Mouse (Mus musculus) hindbrain, embryonic 15.5 days (tissue): ENCODE results near the gene Wdcp. TPM values are rescaled to one million over a fixed set of nuclear protein-coding genes. Genes with fewer than 3 reads are reported as not detected.
"Not testable (repeated sequence)": the region's sequence is repeated elsewhere in the genome, so short reads cannot be mapped to it uniquely, and the experiment has no call there.

Experiments
- ATAC-seq: fragments of 200-750 bp; cut with Nextera tagmentation; 2 replicates; pipeline ENCODE4 v1.8.0; 2017; ENCODE audit warnings: low read depth, moderate number of reproducible peaks, moderate TSS enrichment; ENCODE audit not compliant: low FRiP score
- H3K27ac ChIP-seq: fragments of 300-500 bp; sonication (generic); replicated peaks from 2 replicates; pipeline ENCODE4 v1.5.1; 2015; ENCODE audit warnings: mild to moderate bottlenecking, inconsistent platforms
- H3K27me3 ChIP-seq: fragments of 300-500 bp; sonication (generic); 2 replicates; pipeline ENCODE4 v1.6.1; 2015; ENCODE audit warnings: control low read depth, inconsistent platforms
- H3K36me3 ChIP-seq: fragments of 300-500 bp; sonication (generic); 2 replicates; pipeline ENCODE4 v1.6.1; 2015; ENCODE audit warnings: control low read depth, inconsistent platforms
- H3K4me1 ChIP-seq: fragments of 300-500 bp; sonication (generic); replicated peaks from 2 replicates; pipeline ENCODE4 v1.6.1; 2015; ENCODE audit warnings: control low read depth, inconsistent platforms
- H3K4me2 ChIP-seq: fragments of 300-500 bp; sonication (generic); 2 replicates; pipeline ENCODE4 v1.6.1; 2015; ENCODE audit warnings: moderate library complexity, mild to moderate bottlenecking, inconsistent platforms
- H3K4me3 ChIP-seq: fragments of 300-500 bp; sonication (generic); 2 replicates; pipeline ENCODE4 v1.5.1; 2015; ENCODE audit warnings: mild to moderate bottlenecking, inconsistent platforms
- H3K9ac ChIP-seq: fragments of 300-500 bp; sonication (generic); 2 replicates; pipeline ENCODE4 v1.6.1; 2015; ENCODE audit warnings: inconsistent platforms
- H3K9me3 ChIP-seq: fragments of 300-500 bp; sonication (generic); 2 replicates; pipeline ENCODE4 v1.6.1; 2016; ENCODE audit warnings: control low read depth, inconsistent platforms
- WGBS: fragments of 180-500 bp; shearing (Covaris S2); methylation state at CpG from one replicate; pipeline ENCODE4 v1.1.7; 2015; 5-methylcytosine and 5-hydroxymethylcytosine counted together
- polyA plus RNA-seq: library from polyadenylated mRNA; unstranded; fragments of >200 nt; fragmentation: Nextera tagmentation; extraction: Ambion mirVana; gene quantifications from 2 replicates; pipeline ENCODE4 v1.2.1, GENCODE M21; 2015

The Wdcp gene
- polyA plus RNA-seq, 1 experiment from 2014 or later, result 14.2 TPM

DNA sequence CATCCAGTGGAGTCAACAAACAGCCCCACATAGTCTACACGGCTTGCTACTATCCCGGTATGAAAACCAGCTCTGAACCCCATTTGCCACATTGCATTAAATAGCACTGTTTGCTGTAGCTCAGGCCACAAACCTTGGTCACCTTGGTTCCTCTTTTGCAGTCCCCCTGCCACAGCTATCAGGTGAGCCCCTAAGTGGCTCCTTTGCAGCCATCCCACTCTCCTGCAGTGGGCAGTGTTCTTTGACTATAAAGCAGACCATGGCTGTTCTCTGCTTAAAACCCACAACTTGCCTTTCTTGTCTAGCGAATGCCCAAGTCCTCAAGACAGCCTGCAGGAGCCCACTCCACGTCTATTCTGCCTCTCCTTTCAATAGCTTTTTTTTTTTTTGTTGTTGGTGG lies 29.2 kb downstream of the Wdcp start:
- WGBS, result 57% methylated on average over 4 of the region's 4 CpGs
- peaks cover 12% of the 10 kb centered on the region for H3K4me1 ChIP-seq
- H3K27ac ChIP-seq, result no peak overlapping the region
- no peak overlapping the region for H3K4me3 ChIP-seq
- H3K9me3 ChIP-seq, result no peaks in the 10 kb centered on the region
- no peak for ATAC-seq
- H3K4me2 ChIP-seq, result no peak overlapping the region
- H3K27me3 ChIP-seq, result no peaks in the 10 kb centered on the region
- H3K9ac ChIP-seq, result no peak overlapping the region
- H3K36me3 ChIP-seq, result no peaks in the 10 kb centered on the region

DNA sequence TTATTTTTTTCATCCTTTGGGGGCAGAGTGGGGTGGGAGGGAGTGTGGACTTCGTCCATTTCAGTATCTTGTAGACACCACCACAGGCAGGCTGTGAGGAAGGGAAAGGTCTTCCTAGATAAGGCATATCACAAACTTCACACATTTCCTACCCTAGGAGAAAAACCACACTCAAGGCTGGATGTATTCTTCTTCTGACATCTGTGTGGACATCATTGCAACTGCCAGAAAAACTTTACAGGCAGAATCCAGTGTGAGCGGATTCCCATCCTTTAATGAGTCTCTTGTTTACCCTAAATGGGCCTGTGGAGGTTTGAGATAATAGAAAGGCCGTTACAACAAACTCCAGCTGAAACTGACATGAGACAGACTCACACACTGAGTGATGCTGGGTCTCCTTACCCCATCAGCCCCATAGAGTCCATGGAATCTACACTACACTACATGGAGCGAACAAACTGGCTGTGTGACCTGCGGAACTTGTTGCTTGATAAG lies 29.9 kb downstream of the Wdcp start:
- peaks cover 12% of the 10 kb centered on the region for H3K4me1 ChIP-seq
- no peak overlapping the region for H3K27ac ChIP-seq
- no peaks in the 10 kb centered on the region for H3K36me3 ChIP-seq
- no peak for ATAC-seq
- H3K4me3 ChIP-seq, result no peak overlapping the region
- no peak overlapping the region for H3K9ac ChIP-seq
- WGBS, result 83% methylated on average over 5 of the region's 5 CpGs
- H3K9me3 ChIP-seq, result no peaks in the 10 kb centered on the region
- no peaks in the 10 kb centered on the region for H3K27me3 ChIP-seq
- H3K4me2 ChIP-seq, result no peak overlapping the region

DNA sequence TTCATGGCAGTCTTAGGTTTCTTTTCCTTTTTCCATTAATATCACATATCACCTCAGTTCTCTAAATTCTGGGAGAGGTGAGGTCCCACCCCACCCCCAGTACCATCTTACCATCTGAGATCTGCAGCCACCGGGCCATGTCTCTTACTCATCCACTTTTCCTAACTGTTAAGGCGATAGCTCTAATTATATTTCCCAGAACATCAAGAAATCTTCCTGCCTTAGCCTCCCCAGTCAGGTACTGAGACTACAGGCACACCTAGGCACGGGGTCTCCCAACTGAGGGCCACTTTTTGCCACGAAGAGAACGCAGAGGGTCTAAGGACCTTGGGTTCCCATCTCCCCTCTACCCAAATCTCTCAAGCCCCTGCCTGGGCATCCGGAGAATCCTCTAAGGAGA lies 30.4 kb downstream of the Wdcp start:
- Histone ChIP-seq H3K27ac (no peak overlapping the region), H3K4me1 (peaks cover 12% of the 10 kb centered on the region), H3K36me3 (0 out of 2 replicates have a peak, but pooled peaks cover 2% of the 10 kb centered on the region), H3K27me3 (no peaks in the 10 kb centered on the region), H3K4me3 (peak overlapping the region; percentile 41; the same call in 1 of the 2 replicates), H3K9me3 (no peaks in the 10 kb centered on the region), H3K4me2 (peak overlapping the region; percentile 93), H3K9ac (no peak overlapping the region)
- WGBS, result 81% methylated on average over 6 of the region's 6 CpGs
- ATAC-seq, result no peak; the same call in 1 of the 2 replicates

DNA sequence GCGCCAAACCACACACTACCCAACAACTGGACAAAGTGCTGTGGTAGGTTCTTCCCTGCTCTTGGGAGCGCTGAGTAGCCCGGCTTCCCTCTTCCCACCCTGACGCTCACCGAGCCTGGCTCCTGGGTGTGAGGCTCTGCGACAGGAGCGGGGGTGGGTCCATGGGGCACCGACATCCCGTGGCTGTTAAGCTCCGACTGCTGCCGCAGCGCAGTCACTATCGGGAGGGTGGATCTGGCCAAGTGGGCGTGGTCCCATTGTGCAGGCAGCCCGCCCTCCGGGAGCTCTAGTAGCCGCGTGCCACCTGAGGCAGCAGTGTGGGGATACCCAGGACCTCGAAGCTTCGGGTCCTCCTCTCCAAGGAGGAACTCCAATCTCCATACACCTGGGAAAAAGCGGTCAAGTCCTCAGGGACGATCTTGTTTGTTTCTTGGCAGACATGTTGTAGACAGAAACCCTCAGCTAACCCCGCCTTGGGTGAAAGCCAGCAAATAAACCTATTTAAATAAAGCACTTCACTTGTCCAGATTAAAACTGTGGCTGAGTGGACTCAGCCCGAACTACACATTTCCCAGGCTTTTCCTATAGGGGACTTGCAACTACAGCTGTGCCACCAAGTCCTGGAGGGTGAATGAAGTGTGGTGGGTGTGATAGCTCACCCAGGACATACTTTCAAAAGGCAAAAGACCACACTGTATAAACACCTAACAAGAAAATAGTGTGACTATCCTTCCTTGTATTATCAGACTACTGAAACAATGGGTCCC lies 31.2 kb downstream of the Wdcp start, which contains the start of gene Mfsd2b:
TSS of gene Mfsd2b (minus strand) at position 199 of the 767 bp plus-strand sequence.
- Histone ChIP-seq H3K4me3 (peak within 1 kb of the TSS; percentile 41), H3K4me1 (peaks cover 12% of the 10 kb centered on the region), H3K27ac (no peak within 1 kb of the TSS), H3K4me2 (peak within 1 kb of the TSS; percentile 93), H3K27me3 (no peaks in the 10 kb centered on the region), H3K9me3 (no peaks in the 10 kb centered on the region), H3K36me3 (peaks cover 10% of the 10 kb centered on the region), H3K9ac (peak within 1 kb of the TSS; percentile 39)
- WGBS, result 3% methylated on average over 24 of the region's 24 CpGs
- ATAC-seq, result peak; percentile 82

DNA sequence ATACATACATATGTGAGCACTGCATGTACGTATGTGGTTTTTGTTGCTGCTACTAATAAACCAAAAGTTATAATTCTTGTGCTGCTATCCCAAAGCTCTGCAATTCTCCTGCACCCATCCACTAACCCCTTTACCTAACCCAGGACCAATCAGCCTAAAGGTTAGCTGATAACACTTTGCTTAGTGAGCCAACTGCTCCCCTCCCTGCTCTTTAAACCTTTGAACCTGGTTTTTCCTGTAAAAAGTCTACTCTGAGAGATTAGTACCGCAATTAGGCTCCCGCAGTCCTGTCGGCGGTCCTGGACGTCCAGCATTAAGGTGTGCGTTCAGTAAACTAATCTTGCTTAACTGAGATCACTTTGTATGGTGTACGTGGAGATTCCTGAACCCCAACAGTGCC lies 32.5 kb downstream of the Wdcp start:
- no peaks in the 10 kb centered on the region for H3K27me3 ChIP-seq
- H3K9ac ChIP-seq, result no peak overlapping the region
- no peak overlapping the region for H3K27ac ChIP-seq
- ATAC-seq, result no peak
- peaks cover 14% of the 10 kb centered on the region for H3K36me3 ChIP-seq
- peaks cover 12% of the 10 kb centered on the region for H3K4me1 ChIP-seq
- H3K4me3 ChIP-seq, result no peak overlapping the region
- 88% methylated on average over 8 of the region's 8 CpGs for WGBS
- no peak overlapping the region for H3K4me2 ChIP-seq
- H3K9me3 ChIP-seq, result no peaks in the 10 kb centered on the region

DNA sequence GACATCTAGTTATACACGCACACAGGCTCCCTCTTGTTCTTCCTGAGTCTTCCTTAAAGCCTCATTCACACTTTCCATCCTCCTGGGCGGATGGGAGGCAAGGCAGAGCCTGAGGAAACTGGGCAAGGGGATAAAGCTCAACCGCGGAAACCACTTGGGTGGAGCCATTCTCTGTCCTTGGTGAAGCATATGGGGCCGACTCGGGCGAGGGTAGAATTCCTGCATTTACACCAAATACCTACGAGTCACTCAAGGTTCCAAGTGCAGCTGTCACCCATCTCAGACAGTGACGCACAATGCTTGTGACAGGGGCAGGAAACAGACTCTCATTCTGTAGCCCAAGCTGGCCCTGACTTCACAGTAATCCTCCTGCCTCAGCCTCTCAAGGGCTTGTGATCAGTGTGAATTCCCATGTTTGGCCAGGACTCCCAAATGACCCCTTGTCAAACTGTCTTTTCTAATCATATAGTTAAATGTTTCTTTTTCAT lies 35.2 kb downstream of the Wdcp start:
- H3K9me3 ChIP-seq, result no peaks in the 10 kb centered on the region
- H3K4me1 ChIP-seq, result peaks cover 12% of the 10 kb centered on the region
- no peak overlapping the region for H3K4me3 ChIP-seq
- H3K9ac ChIP-seq, result no peak overlapping the region
- ATAC-seq, result no peak
- WGBS, result 81% methylated on average over 9 of the region's 9 CpGs
- no peak overlapping the region for H3K4me2 ChIP-seq
- no peaks in the 10 kb centered on the region for H3K27me3 ChIP-seq
- H3K36me3 ChIP-seq, result peaks cover 31% of the 10 kb centered on the region
- H3K27ac ChIP-seq, result no peak overlapping the region

DNA sequence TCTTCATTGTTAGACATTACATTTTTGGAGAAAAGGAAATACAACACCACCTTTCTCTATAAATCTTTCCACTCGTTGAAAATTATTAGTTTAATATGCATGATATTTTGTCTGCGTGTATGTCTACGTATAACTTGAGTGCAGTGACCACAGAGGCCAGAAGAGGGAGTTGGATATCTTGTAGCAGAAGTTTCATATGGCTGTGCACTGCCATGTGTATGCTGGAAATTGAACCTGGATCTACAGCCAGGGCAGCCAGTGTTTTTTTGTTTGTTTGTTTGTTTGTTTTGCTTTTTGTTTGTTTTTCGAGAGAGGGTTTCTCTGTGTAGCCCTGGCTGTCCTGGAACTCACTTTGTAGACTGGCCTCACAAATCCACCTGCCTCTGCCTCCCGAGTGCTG lies 35.9 kb downstream of the Wdcp start:
- Histone ChIP-seq H3K4me2 (no peak overlapping the region), H3K4me1 (peaks cover 6% of the 10 kb centered on the region), H3K27ac (no peak overlapping the region), H3K27me3 (no peaks in the 10 kb centered on the region), H3K4me3 (no peak overlapping the region), H3K36me3 (peaks cover 31% of the 10 kb centered on the region), H3K9me3 (no peaks in the 10 kb centered on the region), H3K9ac (no peak overlapping the region)
- ATAC-seq, result no peak
- 99% methylated on average over 5 of the region's 5 CpGs for WGBS

DNA sequence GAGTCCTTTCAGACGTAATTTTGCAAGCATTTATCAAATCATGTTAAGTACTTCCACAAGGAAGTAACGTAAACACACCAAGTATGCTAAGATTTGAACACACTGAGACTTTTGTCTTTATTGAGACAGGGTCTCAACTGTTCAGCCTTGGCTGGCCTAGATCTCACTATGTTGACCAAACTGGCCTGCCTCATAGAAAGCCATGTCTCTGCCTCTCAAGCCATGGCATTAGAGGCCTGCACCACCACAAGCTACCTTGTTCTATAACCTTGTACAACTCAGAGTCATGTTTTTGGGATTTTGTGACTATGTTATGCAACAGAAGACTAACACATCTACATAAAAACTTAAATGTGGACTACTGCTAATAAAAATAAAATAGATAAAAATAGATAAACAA lies 39.0 kb downstream of the Wdcp start:
- WGBS, result 91% methylated on average over 2 of the region's 2 CpGs
- Histone ChIP-seq H3K9ac (no peak overlapping the region), H3K4me2 (no peak overlapping the region), H3K4me1 (no peaks in the 10 kb centered on the region), H3K27ac (no peak overlapping the region), H3K27me3 (no peaks in the 10 kb centered on the region), H3K36me3 (peaks cover 39% of the 10 kb centered on the region), H3K4me3 (no peak overlapping the region), H3K9me3 (no peaks in the 10 kb centered on the region)
- ATAC-seq, result no peak

DNA sequence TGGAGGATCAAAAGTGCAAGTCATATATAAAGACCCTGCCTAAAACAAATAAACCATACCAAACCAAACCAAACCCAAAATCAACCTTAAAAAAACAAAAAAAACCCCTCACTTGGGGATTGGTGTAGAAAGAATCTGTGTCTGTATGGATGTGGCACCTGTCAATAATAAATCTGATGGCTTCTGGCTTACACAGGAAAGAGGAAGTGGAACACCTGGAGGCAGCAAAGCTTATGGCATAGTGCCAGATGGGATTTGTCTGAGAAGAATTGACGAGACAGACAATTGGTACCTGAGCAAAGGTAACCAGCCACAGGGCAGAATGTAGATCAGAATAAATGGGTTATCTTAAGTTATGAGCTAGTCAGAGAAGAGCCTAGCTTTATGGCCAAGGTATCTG lies 42.0 kb downstream of the Wdcp start:
- no peaks in the 10 kb centered on the region for H3K27me3 ChIP-seq
- H3K27ac ChIP-seq, result no peak overlapping the region
- no peaks in the 10 kb centered on the region for H3K9me3 ChIP-seq
- H3K9ac ChIP-seq, result no peak overlapping the region
- H3K4me2 ChIP-seq, result no peak overlapping the region
- ATAC-seq, result no peak
- H3K4me1 ChIP-seq, result no peaks in the 10 kb centered on the region
- no peak overlapping the region for H3K4me3 ChIP-seq
- peaks cover 25% of the 10 kb centered on the region for H3K36me3 ChIP-seq
- WGBS, result 56% methylated on average over 1 of the region's 1 CpGs

DNA sequence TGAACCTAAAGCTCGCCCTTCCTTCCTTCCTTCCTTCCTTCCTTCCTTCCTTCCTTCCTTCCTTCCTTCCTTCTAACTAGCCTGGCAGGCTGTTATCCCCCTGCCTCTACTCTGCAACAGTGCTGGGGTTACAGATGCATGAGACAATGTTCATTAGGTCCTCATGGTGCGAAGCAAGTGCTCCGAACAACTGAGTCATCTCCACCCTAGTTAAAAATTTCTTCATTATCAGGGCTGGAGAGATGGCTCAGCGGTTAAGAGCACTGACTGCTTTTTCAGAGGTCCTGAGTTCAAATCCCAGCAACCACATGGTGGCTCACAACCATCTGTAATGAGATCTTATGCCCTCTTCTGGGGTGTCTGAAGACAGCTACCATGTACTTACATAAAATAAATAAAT lies 43.5 kb downstream of the Wdcp start:
- H3K27me3 ChIP-seq, H3K4me2 ChIP-seq, H3K9me3 ChIP-seq, H3K27ac ChIP-seq, H3K4me1 ChIP-seq, ATAC-seq, H3K9ac ChIP-seq, H3K4me3 ChIP-seq: not testable (repeated sequence)
- WGBS, result 97% methylated on average over 4 of the region's 4 CpGs
- peaks cover 26% of the 10 kb centered on the region for H3K36me3 ChIP-seq

DNA sequence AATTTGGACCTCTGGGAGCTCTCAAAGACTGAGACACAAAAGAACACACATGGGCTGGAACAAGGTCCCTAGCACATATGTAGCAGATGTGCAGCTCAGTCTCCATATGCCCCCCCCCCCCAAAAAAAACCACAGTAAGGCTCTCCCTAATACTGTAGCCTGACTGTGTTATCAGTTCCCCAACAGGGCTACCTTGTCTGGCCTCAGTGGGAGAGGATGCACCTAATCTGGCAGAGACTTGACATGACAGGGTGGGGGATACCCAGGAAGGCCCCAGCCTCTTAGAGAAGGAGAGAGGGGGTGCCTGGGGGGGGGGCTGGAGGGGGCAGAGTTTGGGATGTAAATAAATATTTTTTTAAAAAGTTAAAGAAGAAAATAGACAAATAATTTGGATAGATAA lies 45.6 kb downstream of the Wdcp start:
- Histone ChIP-seq H3K4me2 (no peak overlapping the region), H3K9me3 (no peaks in the 10 kb centered on the region), H3K27me3 (no peaks in the 10 kb centered on the region), H3K9ac (no peak overlapping the region), H3K4me1 (no peaks in the 10 kb centered on the region), H3K36me3 (peaks cover 17% of the 10 kb centered on the region), H3K4me3 (no peak overlapping the region), H3K27ac (no peak overlapping the region)
- no peak for ATAC-seq

DNA sequence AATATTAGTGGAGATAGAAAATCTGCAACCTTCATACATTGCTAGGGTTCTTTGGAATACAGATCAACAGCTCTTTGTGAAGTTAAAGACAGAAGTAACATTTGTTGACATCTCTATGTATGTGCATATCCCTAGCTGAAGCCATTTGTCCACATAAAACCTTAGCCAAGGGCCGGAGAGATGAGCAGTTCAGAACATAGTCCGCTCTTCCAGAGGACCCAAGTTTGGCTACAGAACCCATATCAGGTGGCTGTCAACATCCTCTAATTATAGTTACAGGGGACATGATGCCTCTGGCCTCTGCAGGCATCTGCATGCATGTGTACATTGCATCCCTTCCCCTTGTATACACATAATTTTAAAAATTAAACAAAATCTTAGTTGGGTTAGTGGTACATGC lies 46.1 kb downstream of the Wdcp start:
- Histone ChIP-seq H3K27me3 (no peaks in the 10 kb centered on the region), H3K4me3 (no peak overlapping the region), H3K9me3 (no peaks in the 10 kb centered on the region), H3K9ac (no peak overlapping the region), H3K4me2 (no peak overlapping the region), H3K4me1 (no peaks in the 10 kb centered on the region), H3K27ac (no peak overlapping the region), H3K36me3 (peaks cover 16% of the 10 kb centered on the region)
- WGBS, result 97% methylated on average over 2 of the region's 2 CpGs
- ATAC-seq, result no peak
